Mouse (Mus musculus) c-Kit-positive CD71-positive TER-119-positive erythroid progenitor cells, embryonic 14.5 days (primary cell): ENCODE results near the gene Zfp316.
A peak's percentile ranks its signal among the peaks of the same experiment; 100 is the strongest.

Experiments
- DNase-seq: peaks from one replicate; pipeline ENCODE4 v3.0.0-alpha.2; 2013; ENCODE audit warnings: low spot score

The Zfp316 gene

GRCm38 (mm10) chr5:143279247-143279646 lies 9.4 kb upstream of the Zfp316 start:
- no peak for DNase-seq

GRCm38 (mm10) chr5:143275761-143276160 lies 5.9 kb upstream of the Zfp316 start:
- no peak for DNase-seq

GRCm38 (mm10) chr5:143272540-143273330 lies 2.9 kb upstream of the Zfp316 start:
- DNase-seq = no peak

- DNase-seq = no peak
These were observed 2.3 kb upstream of the Zfp316 start for GRCm38 (mm10) chr5:143272108-143272507.

GRCm38 (mm10) chr5:143271642-143272041 lies 1.8 kb upstream of the Zfp316 start:
- no peak for DNase-seq

GRCm38 (mm10) chr5:143270151-143270519 lies 313 bp upstream of the Zfp316 start:
- DNase-seq = no peak

GRCm38 (mm10) chr5:143268985-143269362 lies 848 bp downstream of the Zfp316 start:
- no peak for DNase-seq

- no peak for DNase-seq
These were observed 3.0 kb downstream of the Zfp316 start for GRCm38 (mm10) chr5:143266794-143267193.

GRCm38 (mm10) chr5:143265409-143265808 lies 4.4 kb downstream of the Zfp316 start:
- DNase-seq = no peak

- no peak for DNase-seq
These were observed 5.1 kb downstream of the Zfp316 start for GRCm38 (mm10) chr5:143264689-143265088.

GRCm38 (mm10) chr5:143261636-143262035 lies 8.2 kb downstream of the Zfp316 start:
- DNase-seq = no peak

- DNase-seq = no peak
These were observed 14.0 kb downstream of the Zfp316 start for GRCm38 (mm10) chr5:143255802-143256201.

- no peak for DNase-seq
These were observed 14.7 kb downstream of the Zfp316 start for GRCm38 (mm10) chr5:143255131-143255519.

GRCm38 (mm10) chr5:143254487-143255130 lies 15.2 kb downstream of the Zfp316 start:
- DNase-seq = no peak

- DNase-seq = no peak
These were observed 15.8 kb downstream of the Zfp316 start for GRCm38 (mm10) chr5:143253881-143254486.

- no peak for DNase-seq
These were observed 16.5 kb downstream of the Zfp316 start for GRCm38 (mm10) chr5:143253186-143253880.

- no peak for DNase-seq
These were observed 17.0 kb downstream of the Zfp316 start for GRCm38 (mm10) chr5:143252791-143253185.

GRCm38 (mm10) chr5:143252039-143252438 lies 17.8 kb downstream of the Zfp316 start:
- DNase-seq = no peak

GRCm38 (mm10) chr5:143244926-143245325 lies 24.9 kb downstream of the Zfp316 start:
- no peak for DNase-seq

GRCm38 (mm10) chr5:143236036-143236435 lies 33.8 kb downstream of the Zfp316 start:
- DNase-seq = no peak

GRCm38 (mm10) chr5:143235028-143235693 lies 34.7 kb downstream of the Zfp316 start, which contains the start of gene Zfp12:
TSS of gene Zfp12 (plus strand) at chr5:143235163.
- peak; percentile 71 for DNase-seq

- DNase-seq = no peak
These were observed 43.0 kb downstream of the Zfp316 start, which contains the start of gene Spdye4a for GRCm38 (mm10) chr5:143226790-143227189. TSS of gene Spdye4a (minus strand) at chr5:143226890.
